ENCODE assay signal across 8 mouse cellular contexts in the genomic region with DNA sequence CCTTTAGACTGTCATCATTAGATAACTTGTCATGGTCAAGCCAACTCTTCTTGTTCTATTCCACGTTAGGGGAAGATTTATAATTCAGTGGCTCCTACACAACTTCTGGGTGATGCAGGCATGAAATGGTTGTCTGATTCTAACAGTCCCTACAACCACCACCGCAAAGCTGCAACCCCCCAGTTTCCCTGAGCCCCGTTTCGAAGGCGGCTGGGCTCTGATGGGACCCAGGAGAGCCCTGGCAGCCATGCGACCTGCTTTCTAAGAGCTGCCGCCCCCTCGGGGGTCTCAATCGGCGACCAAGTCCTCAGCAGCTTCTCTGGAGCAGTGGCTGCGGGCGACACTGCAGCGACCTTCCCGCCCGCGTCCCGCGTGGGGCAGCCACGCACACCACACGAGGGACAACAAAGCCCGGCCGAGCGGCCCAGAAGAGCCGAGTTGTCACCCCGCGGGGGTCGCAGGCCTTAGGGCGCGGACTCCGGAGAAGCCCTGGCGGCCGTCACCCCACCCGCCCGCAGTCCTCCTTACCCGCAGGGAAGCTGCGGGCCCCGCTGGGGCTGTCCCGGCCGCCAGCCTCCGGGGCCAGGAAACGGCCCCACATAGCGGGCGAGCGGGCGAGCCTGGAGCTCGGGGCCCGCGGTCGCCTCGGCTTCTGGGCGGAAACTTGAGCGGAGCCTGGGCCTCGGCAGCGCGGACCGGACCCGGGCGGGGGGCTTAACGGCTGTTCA. TPM values are rescaled to one million over a fixed set of nuclear protein-coding genes. Genes with fewer than 3 reads are reported as not detected.
DNase-seq lines count a peak whose midpoint lies in the region; ATAC-seq and TF ChIP-seq lines count a peak whose summit lies in the region.

No protein-coding gene starts in this region.

- H3K9me3 ChIP-seq in forebrain, embryonic 13.5 days (replicated peaks), result no peaks in the 10 kb centered on the region
- H3K9me3 ChIP-seq in intestine, embryonic 15.5 days, result no peaks in the 10 kb centered on the region
- no peaks in the 10 kb centered on the region for H3K9me3 ChIP-seq in liver, embryonic 14.5 days (ENCODE audit: control insufficient read depth, low read length)
- H3K9me3 ChIP-seq in neural tube, embryonic 15.5 days (replicated peaks), result no peaks in the 10 kb centered on the region

- peak overlapping the region; percentile 96 for H3K9ac ChIP-seq in forebrain, embryonic 13.5 days
- peak overlapping the region; percentile 91 for H3K9ac ChIP-seq in intestine, embryonic 15.5 days
- H3K9ac ChIP-seq in liver, embryonic 14.5 days (replicated peaks), result peak overlapping the region; percentile 83
- H3K9ac ChIP-seq in neural tube, embryonic 15.5 days (replicated peaks), result peak overlapping the region; percentile 96

- TF ChIP-seq EP300 in liver, embryonic 14.5 days (IDR thresholded peaks at IDR 0.05; ENCODE audit: low read depth), result no peak

- no peaks in the 10 kb centered on the region for H3K27me3 ChIP-seq in forebrain, embryonic 13.5 days
- no peaks in the 10 kb centered on the region for H3K27me3 ChIP-seq in intestine, embryonic 15.5 days (replicated peaks)
- H3K27me3 ChIP-seq in liver, embryonic 14.5 days (ENCODE audit: control insufficient read depth, insufficient read depth, low read length), result no peaks in the 10 kb centered on the region
- H3K27me3 ChIP-seq in neural tube, embryonic 15.5 days (replicated peaks), result no peaks in the 10 kb centered on the region

- peak overlapping the region; percentile 87 for H3K4me3 ChIP-seq in forebrain, embryonic 13.5 days
- H3K4me3 ChIP-seq in intestine, embryonic 15.5 days (replicated peaks), result peak overlapping the region; percentile 95
- peak overlapping the region; percentile 80 to 86 for H3K4me3 ChIP-seq in liver, embryonic 14.5 days (ENCODE audit: insufficient read depth in 1 of 2, low read depth in 2 of 2, low read length in 2 of 2)
- H3K4me3 ChIP-seq in neural tube, embryonic 15.5 days (replicated peaks), result peak overlapping the region; percentile 79

- H3K36me3 ChIP-seq in forebrain, embryonic 13.5 days (ENCODE audit: poor library complexity, severe bottlenecking), result no peaks in the 10 kb centered on the region
- no peaks in the 10 kb centered on the region for H3K36me3 ChIP-seq in intestine, embryonic 15.5 days
- no peaks in the 10 kb centered on the region for H3K36me3 ChIP-seq in liver, embryonic 14.5 days (replicated peaks; ENCODE audit: control insufficient read depth, insufficient read depth, low read depth)
- H3K36me3 ChIP-seq in neural tube, embryonic 15.5 days, result no peaks in the 10 kb centered on the region

- DNase-seq in thymus, postnatal 10 days (ENCODE audit: low spot score in 2 of 2), result peak; percentile 24 to 25
- DNase-seq in thymus, postnatal 14 days, result no peak
- peak; percentile 10 for DNase-seq in c-Kit-positive CD71-positive TER-119-positive erythroid progenitor cells, embryonic 14.5 days (ENCODE audit: low spot score)
- DNase-seq in liver, embryonic 14.5 days (ENCODE audit: low read depth in 3 of 3, low spot score in 3 of 3), result peak in 2 of 3 experiments; percentile 10 to 26
- DNase-seq in adrenal gland, postnatal 25 days, result no peak

- no peak for TF ChIP-seq CTCF in liver, embryonic 14.5 days (IDR thresholded peaks at IDR 0.05; ENCODE audit: low read depth)

- peak; percentile 85 for ATAC-seq in forebrain, embryonic 13.5 days
- peak; percentile 94 for ATAC-seq in intestine, embryonic 15.5 days
- ATAC-seq in liver, embryonic 14.5 days (ENCODE audit: insufficient read depth), result peak; percentile 80
- peak; percentile 79 for ATAC-seq in neural tube, embryonic 15.5 days (ENCODE audit: low FRiP score)

- peak overlapping the region; percentile 65 for H3K4me2 ChIP-seq in forebrain, embryonic 13.5 days
- peak overlapping the region; percentile 76 for H3K4me2 ChIP-seq in intestine, embryonic 15.5 days (replicated peaks)
- peak overlapping the region; percentile 83 for H3K4me2 ChIP-seq in liver, embryonic 14.5 days (ENCODE audit: low read depth)
- peak overlapping the region; percentile 64 for H3K4me2 ChIP-seq in neural tube, embryonic 15.5 days

- under 1% methylated on average over 40 of the region's 59 CpGs for WGBS in forebrain, embryonic 13.5 days
- WGBS in intestine, embryonic 15.5 days, result under 1% methylated on average over 59 of the region's 59 CpGs
- under 1% methylated on average over 58 of the region's 59 CpGs for WGBS in liver, embryonic 14.5 days (ENCODE audit: insufficient replicate concordance)
- under 1% methylated on average over 58 of the region's 59 CpGs for WGBS in neural tube, embryonic 15.5 days

- H3K27ac ChIP-seq in forebrain, embryonic 13.5 days, result peak overlapping the region; percentile 97
- peak overlapping the region; percentile 98 for H3K27ac ChIP-seq in intestine, embryonic 15.5 days
- H3K27ac ChIP-seq in liver, embryonic 14.5 days, result no peak overlapping the region
- peak overlapping the region; percentile 94 for H3K27ac ChIP-seq in neural tube, embryonic 15.5 days (replicated peaks)

- H3K4me1 ChIP-seq in forebrain, embryonic 13.5 days, result peaks cover 29% of the 10 kb centered on the region
- no peaks in the 10 kb centered on the region for H3K4me1 ChIP-seq in intestine, embryonic 15.5 days (replicated peaks)
- peaks cover 4 to 7% of the 10 kb centered on the region in 2 experiments; a peak in 3 of 4 replicates for H3K4me1 ChIP-seq in liver, embryonic 14.5 days (replicated peaks; ENCODE audit: control insufficient read depth in 2 of 2, insufficient read depth in 2 of 2, low read length in 1 of 2)
- H3K4me1 ChIP-seq in neural tube, embryonic 15.5 days, result peaks cover 27% of the 10 kb centered on the region

RNA-seq across cellular contexts. Expression of a gene that starts 0.6 kb away (rescaled TPM):
- polyA plus RNA-seq in forebrain, embryonic 13.5 days (2015; fragmentation: Nextera tagmentation; extraction: Ambion mirVana), result 5.6 and 5.9 TPM in 2 replicates
- polyA plus RNA-seq in intestine, embryonic 15.5 days (2015; fragmentation: Nextera tagmentation; extraction: Ambion mirVana), result 3.5 and 3.9 TPM in 2 replicates
- polyA plus RNA-seq in liver, embryonic 14.5 days (2012; rRNA removed), result 1.2 TPM in 2 replicates
- polyA plus RNA-seq in liver, embryonic 14.5 days (2014; fragmentation: Nextera tagmentation; extraction: Ambion mirVana), result 1.8 and 1.9 TPM in 2 replicates
- polyA plus RNA-seq in neural tube, embryonic 15.5 days (2015; fragmentation: Nextera tagmentation; extraction: Ambion mirVana), result 4.8 and 5.0 TPM in 2 replicates
- total RNA-seq in adrenal gland, postnatal 25 days (2021), result 12.5 and 13.8 TPM in 2 replicates

RNA-seq across cellular contexts. Expression of a gene that starts 41.7 kb away (rescaled TPM):
- polyA plus RNA-seq in forebrain, embryonic 13.5 days (2015; fragmentation: Nextera tagmentation; extraction: Ambion mirVana), result 1.3 and 1.4 TPM in 2 replicates
- 1.9 and 2.0 TPM in 2 replicates for polyA plus RNA-seq in intestine, embryonic 15.5 days (2015; fragmentation: Nextera tagmentation; extraction: Ambion mirVana)
- polyA plus RNA-seq in liver, embryonic 14.5 days (2012; rRNA removed), result 0.08 TPM in 1 of 2 replicates, not detected in the other
- 0.14 and 0.25 TPM in 2 replicates for polyA plus RNA-seq in liver, embryonic 14.5 days (2014; fragmentation: Nextera tagmentation; extraction: Ambion mirVana)
- polyA plus RNA-seq in neural tube, embryonic 15.5 days (2015; fragmentation: Nextera tagmentation; extraction: Ambion mirVana), result 0.82 and 0.86 TPM in 2 replicates
- total RNA-seq in adrenal gland, postnatal 25 days (2021), result 0.27 TPM in 1 of 2 replicates, not detected in the other

Comparison
In these comparisons a context has a peak if more than half of its experiments do, and no peak if none do; other contexts are left out.
1. DNase-seq: peak in thymus, postnatal 10 days (2 of 2), c-Kit-positive CD71-positive TER-119-positive erythroid progenitor cells, embryonic 14.5 days (single experiment) and liver, embryonic 14.5 days (2 of 3); none in thymus, postnatal 14 days (single experiment) and adrenal gland, postnatal 25 days (single experiment).
2. Peak in every context shown above with its lines, with median percentiles within 50 percentile points of each other: ATAC-seq, H3K4me2 ChIP-seq, H3K4me3 ChIP-seq and H3K9ac ChIP-seq.